Mouse (Mus musculus): ENCODE measurements at regions not wholly inside any gene's neighbourhood (a gene's known extent, or its start where the extent isn't known, plus 50 kb on each side); places are given as distances from the start of the nearest gene placed in this dataset.

DNA sequence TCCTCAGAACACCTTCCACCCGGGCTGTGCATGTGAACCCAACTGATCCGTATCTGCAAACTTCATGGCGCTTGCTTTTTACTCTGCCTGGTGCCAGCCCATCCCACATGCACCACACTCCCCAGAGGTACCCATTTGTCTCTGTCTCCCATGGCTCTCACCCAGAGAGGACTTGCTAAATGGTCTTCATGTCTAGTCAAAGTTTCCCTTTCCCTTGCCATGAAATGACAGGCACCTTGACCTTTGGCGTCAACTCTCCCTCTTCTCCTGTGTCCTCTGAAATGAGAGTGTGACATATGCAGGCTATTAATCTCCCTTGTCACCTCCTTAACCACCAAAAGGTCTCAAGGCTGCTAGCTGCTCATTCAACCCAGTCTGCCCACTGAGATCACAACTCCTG, 373.2 kb upstream of the Fam19a5 start:
- no peak for TF ChIP-seq CTCF (IDR thresholded peaks at IDR 0.05; ENCODE audit: insufficient read depth, low read depth, low read length)
- no peak for TF ChIP-seq POLR2A (IDR thresholded peaks at IDR 0.05; ENCODE audit: insufficient read depth, low read depth, low read length)
